Mouse (Mus musculus): ENCODE data around the gene Cntnap5c.

Gene Cntnap5c

DNA sequence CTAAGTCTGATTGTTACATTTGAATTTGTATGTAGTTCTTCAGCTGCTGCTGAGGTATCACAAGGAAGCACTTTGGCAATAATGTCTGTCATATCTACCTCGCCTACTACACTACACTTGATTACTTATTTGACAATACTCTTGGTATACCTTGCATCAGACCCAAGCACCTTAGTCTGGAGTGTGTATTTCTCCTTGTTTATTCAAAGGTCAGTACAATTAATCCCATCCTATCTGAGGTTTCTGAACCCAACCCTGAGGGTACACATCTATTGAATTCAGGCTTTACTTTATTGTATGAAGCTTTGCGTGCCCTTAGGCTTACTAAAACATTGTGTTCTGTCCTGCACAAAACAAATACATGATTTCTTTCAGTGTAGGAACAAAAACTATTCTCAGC is 235.1 kb downstream of the Cntnap5c start:
- DNase-seq: no peak

DNA sequence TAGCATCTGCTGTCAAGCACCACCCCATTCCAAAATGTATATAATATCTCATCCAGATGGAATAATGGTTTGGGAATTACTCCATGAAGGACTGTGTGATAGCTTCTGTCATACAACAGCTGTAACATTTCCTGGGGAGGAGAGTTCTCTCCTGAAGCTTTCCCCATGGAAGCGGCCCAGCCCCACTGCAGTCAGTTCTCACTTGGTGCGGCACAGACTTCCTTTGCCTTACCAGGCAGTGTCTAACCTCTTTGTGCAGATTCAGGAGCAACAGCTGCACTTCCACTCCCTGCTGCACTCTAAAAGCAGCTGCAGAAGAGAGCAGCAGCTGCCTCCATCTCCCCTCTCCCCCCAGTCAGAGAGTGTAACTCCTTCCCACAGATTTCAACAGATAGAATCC is 271.8 kb downstream of the Cntnap5c start:
- DNase-seq: no peak

GRCm38 (mm10) chr17:58045149-58045548 is 275.8 kb downstream of the Cntnap5c start:
- DNase-seq: no peak

DNA sequence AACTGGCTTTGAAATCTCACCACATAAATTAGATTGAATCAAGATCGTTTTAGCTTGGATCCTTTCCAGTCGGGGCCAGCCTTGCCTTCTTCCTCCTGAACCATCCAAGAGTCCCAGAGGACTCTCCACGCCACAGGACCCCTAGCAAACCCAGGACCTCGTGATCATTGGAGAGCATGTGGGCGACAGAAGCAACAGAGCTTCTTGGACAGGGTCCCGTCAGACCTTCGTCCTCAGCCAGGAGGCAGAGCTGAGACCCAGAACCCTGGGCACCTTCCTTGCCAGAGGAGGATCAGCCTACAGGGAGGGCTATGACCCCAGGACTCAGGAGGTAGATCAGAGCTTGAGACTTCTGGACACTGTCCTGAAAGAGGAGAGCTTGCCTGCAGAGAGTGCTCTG is 300.5 kb downstream of the Cntnap5c start:
- DNase-seq: no peak

GRCm38 (mm10) chr17:58082676-58083075 is 313.3 kb downstream of the Cntnap5c start:
- no peak for DNase-seq

GRCm38 (mm10) chr17:58104505-58104904 is 335.1 kb downstream of the Cntnap5c start:
- DNase-seq: no peak

- DNase-seq: no peak
Measured at GRCm38 (mm10) chr17:58107901-58108300, 338.5 kb downstream of the Cntnap5c start.

GRCm38 (mm10) chr17:58108335-58108734 is 339.0 kb downstream of the Cntnap5c start:
- no peak for DNase-seq

- no peak for DNase-seq
Measured at GRCm38 (mm10) chr17:58187171-58187570, 417.8 kb downstream of the Cntnap5c start.

DNA sequence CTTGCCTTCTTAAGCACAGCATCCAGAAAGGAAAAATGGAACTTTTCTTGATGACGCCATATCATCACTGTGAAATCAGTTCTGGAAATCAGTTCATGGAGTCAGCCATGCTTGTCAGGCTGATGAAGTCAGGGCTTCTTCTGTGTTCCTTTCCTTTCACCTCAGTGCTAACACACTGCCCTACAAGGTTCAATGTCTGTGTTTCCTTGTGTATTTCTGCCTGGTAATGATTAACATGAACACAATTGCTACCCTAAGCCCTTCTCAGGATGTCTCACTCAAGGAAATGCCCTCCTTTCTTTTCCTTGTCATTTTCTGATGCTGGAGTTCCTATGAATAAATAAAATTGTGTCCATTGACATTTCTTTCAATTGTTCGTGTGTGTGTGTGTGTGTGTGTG is 431.8 kb downstream of the Cntnap5c start:
- DNase-seq: no peak

- no peak for DNase-seq
Measured at GRCm38 (mm10) chr17:58268058-58268457, 498.7 kb downstream of the Cntnap5c start.

GRCm38 (mm10) chr17:58351310-58351709 is 581.9 kb downstream of the Cntnap5c start:
- DNase-seq: no peak

DNA sequence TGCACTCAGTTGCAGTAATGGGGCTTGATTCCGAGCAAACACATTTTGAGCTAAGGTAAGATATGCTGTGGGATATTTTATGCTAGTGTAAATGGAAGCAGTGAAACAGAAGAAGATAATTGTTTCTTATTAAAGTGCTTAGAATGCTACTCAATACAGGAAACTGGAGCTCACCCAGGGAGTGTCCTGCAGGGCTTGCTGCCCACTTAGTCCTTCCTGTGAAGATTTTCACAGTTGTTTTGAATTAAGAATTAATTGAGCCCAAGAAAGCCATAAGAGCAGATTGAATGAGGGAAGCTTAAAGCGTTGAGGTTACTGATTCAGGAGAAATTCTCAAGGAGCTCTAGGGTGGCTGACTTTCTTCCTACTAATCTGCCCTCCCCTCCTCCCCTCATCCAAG is 586.9 kb downstream of the Cntnap5c start:
- DNase-seq: no peak

DNA sequence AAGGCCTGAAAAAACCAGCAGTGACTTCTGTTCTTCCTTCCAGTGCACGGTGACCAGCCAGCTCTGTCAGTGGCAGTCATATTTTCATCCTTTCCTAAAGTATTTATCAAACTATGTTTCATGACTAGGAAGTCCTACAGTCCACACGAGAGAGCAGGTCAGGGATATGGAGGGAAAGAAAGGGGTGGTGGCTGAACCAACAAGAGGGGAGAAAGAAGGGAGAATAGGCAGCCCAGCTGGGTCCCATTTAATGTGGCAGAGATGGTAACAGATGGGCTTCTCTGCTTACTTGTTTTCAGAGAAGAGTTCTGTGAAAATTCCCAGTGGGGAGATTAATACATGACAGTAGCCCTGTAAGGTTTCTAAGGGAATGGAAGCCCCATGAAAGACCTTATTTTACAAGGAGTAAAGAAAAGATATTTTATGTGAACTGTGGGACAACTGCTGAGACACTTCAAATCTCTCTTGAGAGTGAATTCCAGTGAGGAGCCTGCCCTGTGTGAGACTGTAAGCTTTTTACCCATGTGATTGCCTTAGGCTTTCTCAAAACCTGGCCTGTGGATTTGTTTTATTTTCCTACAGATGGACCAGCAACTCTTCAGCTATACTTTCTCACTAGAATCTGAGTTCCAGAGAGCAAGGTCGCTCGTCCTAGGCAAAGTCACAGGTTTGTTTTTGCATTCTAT is 594.4 kb downstream of the Cntnap5c start:
- DNase-seq: no peak

- no peak for DNase-seq
Measured at GRCm38 (mm10) chr17:58370089-58370488, 600.7 kb downstream of the Cntnap5c start.

- no peak for DNase-seq
Measured at GRCm38 (mm10) chr17:58407769-58408168, 638.4 kb downstream of the Cntnap5c start.

- no peak for DNase-seq
Measured at GRCm38 (mm10) chr17:58408756-58409155, 639.4 kb downstream of the Cntnap5c start.

DNA sequence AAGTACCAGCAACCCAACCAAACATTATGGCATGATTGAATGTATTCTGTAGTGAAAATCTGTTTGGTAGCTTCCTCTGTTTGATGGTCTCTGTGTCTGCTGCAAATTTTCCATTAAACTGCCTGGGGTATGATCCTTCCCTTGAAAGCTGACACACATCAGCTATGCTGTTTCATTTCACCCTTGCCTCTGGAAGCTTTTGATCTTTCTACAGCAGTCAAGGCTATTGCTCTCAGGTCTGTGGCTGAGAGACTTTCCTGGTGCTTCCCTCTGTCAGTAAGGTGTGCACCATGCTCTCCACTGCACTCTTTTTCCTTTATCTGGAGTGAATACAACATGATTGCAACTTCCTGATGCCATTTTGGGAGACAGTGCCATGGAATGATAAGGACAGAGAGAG is 668.1 kb downstream of the Cntnap5c start:
- no peak for DNase-seq
